Mouse (Mus musculus): ENCODE results near the gene Nufip2.

- TF ChIP-seq CTCF (IDR thresholded peaks at IDR 0.05; ENCODE audit: low read depth) = no peak
- TF ChIP-seq EP300 (IDR thresholded peaks at IDR 0.05; ENCODE audit: low read depth) = no peak
Observed at GRCm38 (mm10) chr11:77781088-77781487, 95.1 kb downstream of the Nufip2 start.

Data from liver, embryonic 14.5 days (tissue).